Mouse (Mus musculus) forebrain, embryonic 11.5 days (tissue): Measurements from ENCODE around the gene B3glct. TPM values are rescaled to one million over a fixed set of nuclear protein-coding genes. Genes with fewer than 3 reads are reported as not detected.

ENCODE experiments used
- ATAC-seq: fragments of 200-750 bp; cut with Nextera tagmentation; replicated peaks from 2 replicates; pipeline ENCODE4 v1.8.0; 2017; ENCODE audit warnings: moderate TSS enrichment; ENCODE audit not compliant: low FRiP score
- DNase-seq: peaks from one replicate; pipeline ENCODE4 v3.0.0-alpha.2; 2017; ENCODE audit warnings: low spot score
- H3K27ac ChIP-seq: fragments of 300-500 bp; sonication (generic); 2 replicates; pipeline ENCODE4 v1.5.1; 2014; ENCODE audit warnings: low read depth, low read length
- H3K27me3 ChIP-seq: fragments of 300-500 bp; sonication (generic); 2 replicates; pipeline ENCODE4 v1.6.1; 2014; ENCODE audit warnings: mild to moderate bottlenecking, low read length, mixed read lengths; ENCODE audit not compliant: control insufficient read depth, insufficient read depth
- H3K36me3 ChIP-seq: fragments of 300-500 bp; sonication (generic); 2 replicates; pipeline ENCODE4 v1.6.1; 2014; ENCODE audit warnings: mild to moderate bottlenecking, low read length, moderate library complexity, mixed read lengths; ENCODE audit not compliant: control insufficient read depth, insufficient read depth
- H3K4me1 ChIP-seq: fragments of 300-500 bp; sonication (generic); replicated peaks from 2 replicates; pipeline ENCODE4 v1.6.1; 2014; ENCODE audit warnings: low read length, mixed read lengths; ENCODE audit not compliant: control insufficient read depth, insufficient read depth
- H3K4me2 ChIP-seq: fragments of 300-500 bp; sonication (generic); 2 replicates; pipeline ENCODE4 v1.6.1; 2014; ENCODE audit warnings: low read depth, mild to moderate bottlenecking, low read length, moderate library complexity, mixed read lengths; ENCODE audit not compliant: severe bottlenecking
- H3K4me3 ChIP-seq: fragments of 300-500 bp; sonication (generic); 2 replicates; pipeline ENCODE4 v1.5.1; 2014; ENCODE audit warnings: low read depth, low read length
- H3K9ac ChIP-seq: fragments of 300-500 bp; sonication (generic); 2 replicates; pipeline ENCODE4 v1.6.1; 2014; ENCODE audit warnings: low read length
- H3K9me3 ChIP-seq: fragments of 300-500 bp; sonication (generic); 2 replicates; pipeline ENCODE4 v1.6.1; 2016; ENCODE audit warnings: low read length, mixed read lengths; ENCODE audit not compliant: control insufficient read depth
- WGBS: fragments of 180-500 bp; shearing (Covaris S2); extraction: QIAGEN DNeasy Blood & Tissue Kit; methylation state at CpG from one replicate; pipeline ENCODE4 v1.1.7; 2014; 5-methylcytosine and 5-hydroxymethylcytosine counted together
- polyA plus RNA-seq: library from polyadenylated mRNA; unstranded; fragments of >200 nt; fragmentation: Nextera tagmentation; extraction: Ambion mirVana; gene quantifications from 2 replicates; pipeline ENCODE4 v1.2.1, GENCODE M21; 2014

The B3glct gene
- polyA plus RNA-seq, 1 experiment from 2014 or later = 17.1 TPM

GRCm38 (mm10) chr5:149680946-149681345 is 2.9 kb downstream of the B3glct start:
- DNase-seq = no peak
- Histone ChIP-seq H3K27ac (no peak overlapping the region), H3K27me3 (no peaks in the 10 kb centered on the region), H3K4me2 (no peak overlapping the region), H3K9me3 (no peaks in the 10 kb centered on the region), H3K9ac (no peak overlapping the region), H3K4me1 (no peaks in the 10 kb centered on the region), H3K36me3 (no peaks in the 10 kb centered on the region), H3K4me3 (no peak overlapping the region)
- no peak for ATAC-seq
- 80% methylated on average over 5 of the region's 5 CpGs for WGBS

- Histone ChIP-seq H3K4me3 (no peak overlapping the region), H3K27ac (no peak overlapping the region), H3K9me3 (no peaks in the 10 kb centered on the region), H3K36me3 (no peaks in the 10 kb centered on the region), H3K9ac (no peak overlapping the region), H3K4me1 (no peaks in the 10 kb centered on the region), H3K4me2 (no peak overlapping the region), H3K27me3 (no peaks in the 10 kb centered on the region)
- WGBS = 78% methylated on average over 5 of the region's 5 CpGs
- ATAC-seq = no peak
- DNase-seq = no peak
Measured at GRCm38 (mm10) chr5:149689860-149690259, 11.8 kb downstream of the B3glct start.

- H3K9ac ChIP-seq = no peak overlapping the region
- H3K9me3 ChIP-seq = no peaks in the 10 kb centered on the region
- no peaks in the 10 kb centered on the region for H3K4me1 ChIP-seq
- H3K27ac ChIP-seq = no peak overlapping the region
- H3K36me3 ChIP-seq = no peaks in the 10 kb centered on the region
- no peak overlapping the region for H3K4me3 ChIP-seq
- H3K27me3 ChIP-seq = no peaks in the 10 kb centered on the region
- DNase-seq (no peak), ATAC-seq (no peak)
- H3K4me2 ChIP-seq = no peak overlapping the region
- WGBS = 83% methylated on average over 11 of the region's 11 CpGs
Measured at GRCm38 (mm10) chr5:149692548-149692947, 14.5 kb downstream of the B3glct start.

GRCm38 (mm10) chr5:149693200-149693599 is 15.2 kb downstream of the B3glct start:
- Histone ChIP-seq H3K4me2 (no peak overlapping the region), H3K4me1 (no peaks in the 10 kb centered on the region), H3K36me3 (no peaks in the 10 kb centered on the region), H3K4me3 (no peak overlapping the region), H3K9ac (no peak overlapping the region), H3K27ac (no peak overlapping the region), H3K9me3 (no peaks in the 10 kb centered on the region), H3K27me3 (no peaks in the 10 kb centered on the region)
- 90% methylated on average over 2 of the region's 2 CpGs for WGBS
- DNase-seq = no peak
- ATAC-seq = no peak

GRCm38 (mm10) chr5:149693968-149694367 is 15.9 kb downstream of the B3glct start:
- H3K9me3 ChIP-seq = no peaks in the 10 kb centered on the region
- ATAC-seq (no peak), DNase-seq (no peak)
- no peak overlapping the region for H3K4me3 ChIP-seq
- no peaks in the 10 kb centered on the region for H3K4me1 ChIP-seq
- H3K36me3 ChIP-seq = no peaks in the 10 kb centered on the region
- WGBS = 81% methylated on average over 3 of the region's 3 CpGs
- H3K4me2 ChIP-seq = no peak overlapping the region
- H3K27me3 ChIP-seq = no peaks in the 10 kb centered on the region
- no peak overlapping the region for H3K9ac ChIP-seq
- no peak overlapping the region for H3K27ac ChIP-seq

GRCm38 (mm10) chr5:149695077-149695750 is 17.2 kb downstream of the B3glct start:
- no peak for ATAC-seq
- H3K27me3 ChIP-seq = no peaks in the 10 kb centered on the region
- WGBS = 91% methylated on average over 18 of the region's 18 CpGs

GRCm38 (mm10) chr5:149702770-149703169 is 24.7 kb downstream of the B3glct start:
- H3K9me3 ChIP-seq = peaks cover 4% of the 10 kb centered on the region; the same call in 1 of the 2 replicates
- no peak overlapping the region for H3K27ac ChIP-seq
- no peaks in the 10 kb centered on the region for H3K4me1 ChIP-seq
- H3K27me3 ChIP-seq = no peaks in the 10 kb centered on the region
- no peaks in the 10 kb centered on the region for H3K36me3 ChIP-seq
- H3K9ac ChIP-seq = no peak overlapping the region
- no peak for ATAC-seq
- DNase-seq = peak; percentile 33
- H3K4me2 ChIP-seq = no peak overlapping the region
- H3K4me3 ChIP-seq = no peak overlapping the region

More at GRCm38 (mm10) chr5:149695077-149695750, 17.2 kb downstream of the B3glct start:
- no peak overlapping the region for H3K4me3 ChIP-seq
- DNase-seq = no peak
- H3K36me3 ChIP-seq = no peaks in the 10 kb centered on the region
- H3K4me1 ChIP-seq = no peaks in the 10 kb centered on the region
- no peak overlapping the region for H3K9ac ChIP-seq
- H3K9me3 ChIP-seq = no peaks in the 10 kb centered on the region
- no peak overlapping the region for H3K4me2 ChIP-seq
- no peak overlapping the region for H3K27ac ChIP-seq

GRCm38 (mm10) chr5:149711545-149711944 is 33.5 kb downstream of the B3glct start:
- no peaks in the 10 kb centered on the region; the same call in 1 of the 2 replicates for H3K36me3 ChIP-seq
- H3K27me3 ChIP-seq = no peaks in the 10 kb centered on the region
- DNase-seq (peak; percentile 45), ATAC-seq (no peak)
- no peak overlapping the region for H3K27ac ChIP-seq
- no peak overlapping the region for H3K4me3 ChIP-seq
- H3K9ac ChIP-seq = no peak overlapping the region
- H3K4me2 ChIP-seq = no peak overlapping the region
- peaks cover 7% of the 10 kb centered on the region; the same call in 1 of the 2 replicates for H3K4me1 ChIP-seq
- WGBS = 94% methylated on average over 4 of the region's 4 CpGs
- H3K9me3 ChIP-seq = no peaks in the 10 kb centered on the region

GRCm38 (mm10) chr5:149713170-149713774 is 35.2 kb downstream of the B3glct start:
- 45% methylated on average over 11 of the region's 11 CpGs for WGBS
- no peak overlapping the region for H3K4me2 ChIP-seq
- ATAC-seq (no peak), DNase-seq (peak; percentile 66)
- no peak overlapping the region for H3K4me3 ChIP-seq
- no peaks in the 10 kb centered on the region for H3K27me3 ChIP-seq
- no peak overlapping the region for H3K27ac ChIP-seq
- H3K9me3 ChIP-seq = no peaks in the 10 kb centered on the region
- no peak overlapping the region for H3K9ac ChIP-seq
- H3K36me3 ChIP-seq = no peaks in the 10 kb centered on the region
- peaks cover 7% of the 10 kb centered on the region; the same call in 1 of the 2 replicates for H3K4me1 ChIP-seq
